Mouse (Mus musculus) heart, embryonic 13.5 days (tissue): ENCODE measurements at regions not wholly inside any gene's neighbourhood (a gene's known extent, or its start where the extent isn't known, plus 50 kb on each side); places are given as distances from the start of the nearest gene placed in this dataset.

Experiments used
- ATAC-seq: fragments of 200-750 bp; cut with Nextera tagmentation; 2 replicates; pipeline ENCODE4 v1.8.0; 2017; ENCODE audit warnings: moderate TSS enrichment; ENCODE audit not compliant: insufficient number of reproducible peaks, low FRiP score, low TSS enrichment; ENCODE audit errors: extremely low read depth
- H3K27ac ChIP-seq: fragments of 300-500 bp; sonication (generic); replicated peaks from 2 replicates; pipeline ENCODE4 v1.5.1; 2015; ENCODE audit warnings: moderate library complexity, mild to moderate bottlenecking, inconsistent platforms
- H3K27me3 ChIP-seq: fragments of 300-500 bp; sonication (generic); replicated peaks from 2 replicates; pipeline ENCODE4 v1.6.1; 2015; ENCODE audit warnings: mild to moderate bottlenecking, inconsistent platforms
- H3K36me3 ChIP-seq: fragments of 300-500 bp; sonication (generic); 2 replicates; pipeline ENCODE4 v1.6.1; 2015; ENCODE audit warnings: mild to moderate bottlenecking, inconsistent platforms
- H3K4me1 ChIP-seq: fragments of 300-500 bp; sonication (generic); 2 replicates; pipeline ENCODE4 v1.6.1; 2015; ENCODE audit warnings: inconsistent platforms
- H3K4me2 ChIP-seq: fragments of 300-500 bp; sonication (generic); 2 replicates; pipeline ENCODE4 v1.6.1; 2015; ENCODE audit warnings: inconsistent platforms, mild to moderate bottlenecking, moderate library complexity
- H3K4me3 ChIP-seq: fragments of 300-500 bp; sonication (generic); 2 replicates; pipeline ENCODE4 v1.5.1; 2015; ENCODE audit warnings: moderate library complexity, mild to moderate bottlenecking, inconsistent platforms
- H3K9ac ChIP-seq: fragments of 300-500 bp; sonication (generic); 2 replicates; pipeline ENCODE4 v1.6.1; 2015; ENCODE audit warnings: inconsistent platforms, mild to moderate bottlenecking, moderate library complexity
- H3K9me3 ChIP-seq: fragments of 300-500 bp; sonication (generic); 2 replicates; pipeline ENCODE4 v1.6.1; 2016; ENCODE audit warnings: inconsistent platforms
- WGBS: fragments of 180-500 bp; shearing (Covaris S2); methylation state at CpG from one replicate; pipeline ENCODE4 v1.1.7; 2015; ENCODE audit warnings: mixed read lengths; 5-methylcytosine and 5-hydroxymethylcytosine counted together

GRCm38 (mm10) chr11:19356151-19356550 lies 337.4 kb upstream of the Meis1 start:
- H3K4me3 ChIP-seq, result no peak overlapping the region
- H3K9ac ChIP-seq, result no peak overlapping the region
- H3K9me3 ChIP-seq, result no peaks in the 10 kb centered on the region
- H3K36me3 ChIP-seq, result no peaks in the 10 kb centered on the region
- H3K27me3 ChIP-seq, result no peaks in the 10 kb centered on the region
- WGBS, result 66% methylated on average over 2 of the region's 2 CpGs
- H3K4me2 ChIP-seq, result no peak overlapping the region
- H3K27ac ChIP-seq, result no peak overlapping the region
- ATAC-seq, result no peak
- H3K4me1 ChIP-seq, result no peaks in the 10 kb centered on the region

- Histone ChIP-seq H3K27ac (no peak overlapping the region), H3K9ac (no peak overlapping the region), H3K36me3 (no peaks in the 10 kb centered on the region), H3K9me3 (no peaks in the 10 kb centered on the region), H3K27me3 (0 out of 2 replicates have a peak, but pooled peaks cover 3% of the 10 kb centered on the region), H3K4me1 (peaks cover 15% of the 10 kb centered on the region; the same call in 1 of the 2 replicates), H3K4me2 (no peak overlapping the region), H3K4me3 (no peak overlapping the region)
- ATAC-seq, result no peak
- WGBS, result 51% methylated on average over 1 of the region's 1 CpGs
These were observed 350.4 kb upstream of the Meis1 start for GRCm38 (mm10) chr11:19369152-19369551.

GRCm38 (mm10) chr11:19373476-19373875 lies 354.7 kb upstream of the Meis1 start:
- H3K4me3 ChIP-seq, result no peak overlapping the region
- no peaks in the 10 kb centered on the region for H3K9me3 ChIP-seq
- H3K27ac ChIP-seq, result no peak overlapping the region
- H3K27me3 ChIP-seq, result 0 out of 2 replicates have a peak, but pooled peaks cover 2% of the 10 kb centered on the region
- H3K4me1 ChIP-seq, result peaks cover 15% of the 10 kb centered on the region; the same call in 1 of the 2 replicates
- H3K36me3 ChIP-seq, result no peaks in the 10 kb centered on the region
- 49% methylated on average over 5 of the region's 5 CpGs for WGBS
- no peak overlapping the region for H3K4me2 ChIP-seq
- no peak overlapping the region for H3K9ac ChIP-seq
- no peak for ATAC-seq

- Histone ChIP-seq H3K4me2 (no peak overlapping the region), H3K9ac (no peak overlapping the region), H3K4me3 (no peak overlapping the region), H3K36me3 (no peaks in the 10 kb centered on the region), H3K9me3 (no peaks in the 10 kb centered on the region), H3K27me3 (no peaks in the 10 kb centered on the region), H3K27ac (no peak overlapping the region), H3K4me1 (no peaks in the 10 kb centered on the region)
- 63% methylated on average over 2 of the region's 2 CpGs for WGBS
- ATAC-seq, result no peak
These were observed 362.1 kb upstream of the Meis1 start for GRCm38 (mm10) chr11:19380935-19381334.

GRCm38 (mm10) chr11:19389136-19389535 lies 370.4 kb upstream of the Meis1 start:
- Histone ChIP-seq H3K27me3 (no peaks in the 10 kb centered on the region), H3K4me3 (no peak overlapping the region), H3K36me3 (no peaks in the 10 kb centered on the region), H3K4me1 (no peaks in the 10 kb centered on the region), H3K27ac (no peak overlapping the region), H3K9ac (no peak overlapping the region), H3K9me3 (no peaks in the 10 kb centered on the region), H3K4me2 (no peak overlapping the region)
- ATAC-seq, result no peak
- 72% methylated on average over 6 of the region's 6 CpGs for WGBS

DNA sequence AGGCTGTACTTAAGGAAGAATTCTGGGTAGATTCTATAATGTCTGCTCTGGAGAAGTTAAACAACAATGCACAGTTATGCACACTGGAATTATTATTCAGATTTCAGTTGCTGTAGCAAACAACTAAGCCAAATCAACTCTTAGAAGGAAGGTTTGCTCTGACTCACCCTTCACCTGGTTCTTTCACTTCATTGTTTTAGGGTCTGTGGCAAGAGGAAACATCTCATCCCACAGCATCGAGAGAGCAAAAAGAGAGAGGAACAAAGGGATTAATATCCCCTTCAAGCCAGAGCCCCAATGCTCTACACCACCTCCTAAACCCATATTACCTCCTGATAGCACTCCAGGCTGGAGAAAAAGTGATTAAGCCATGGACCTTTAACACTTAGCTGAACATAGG lies 373.4 kb upstream of the Meis1 start:
- peaks cover 6% of the 10 kb centered on the region; the same call in 1 of the 2 replicates for H3K4me1 ChIP-seq
- H3K36me3 ChIP-seq, result no peaks in the 10 kb centered on the region
- no peak overlapping the region for H3K4me3 ChIP-seq
- 75% methylated on average over 1 of the region's 1 CpGs for WGBS
- H3K27me3 ChIP-seq, result no peaks in the 10 kb centered on the region
- ATAC-seq, result no peak
- no peak overlapping the region for H3K9ac ChIP-seq
- H3K4me2 ChIP-seq, result no peak overlapping the region
- no peaks in the 10 kb centered on the region for H3K9me3 ChIP-seq
- no peak overlapping the region for H3K27ac ChIP-seq

GRCm38 (mm10) chr11:19394372-19394771 lies 375.6 kb upstream of the Meis1 start:
- Histone ChIP-seq H3K27me3 (no peaks in the 10 kb centered on the region), H3K36me3 (no peaks in the 10 kb centered on the region), H3K4me3 (no peak overlapping the region), H3K9me3 (no peaks in the 10 kb centered on the region), H3K4me2 (no peak overlapping the region), H3K4me1 (peaks cover 6% of the 10 kb centered on the region; the same call in 1 of the 2 replicates), H3K27ac (no peak overlapping the region), H3K9ac (no peak overlapping the region)
- ATAC-seq, result no peak

DNA sequence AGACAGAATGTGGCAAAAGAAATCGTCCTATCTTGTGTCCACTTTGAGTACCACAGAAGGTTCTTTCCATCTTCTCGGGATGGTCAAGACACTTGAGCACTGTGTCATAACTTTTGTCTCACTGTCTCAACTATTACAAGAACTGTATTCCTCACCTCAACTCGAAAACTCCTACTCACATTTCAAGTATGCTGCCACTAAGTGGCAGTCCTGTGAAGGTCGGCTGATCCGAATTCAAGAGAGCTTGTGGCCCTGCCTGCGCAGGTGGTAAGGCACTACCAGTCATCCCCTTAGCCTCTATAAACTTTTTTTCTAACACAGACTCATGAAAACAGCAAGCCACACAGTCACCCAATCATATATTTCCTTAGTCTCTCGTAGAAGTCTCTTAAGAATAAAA lies 381.6 kb upstream of the Meis1 start:
- no peak overlapping the region for H3K4me2 ChIP-seq
- 71% methylated on average over 7 of the region's 7 CpGs for WGBS
- peaks cover 6% of the 10 kb centered on the region; the same call in 1 of the 2 replicates for H3K4me1 ChIP-seq
- H3K36me3 ChIP-seq, result no peaks in the 10 kb centered on the region
- no peaks in the 10 kb centered on the region for H3K27me3 ChIP-seq
- no peak overlapping the region for H3K9ac ChIP-seq
- no peaks in the 10 kb centered on the region for H3K9me3 ChIP-seq
- H3K4me3 ChIP-seq, result no peak overlapping the region
- no peak overlapping the region for H3K27ac ChIP-seq
- no peak for ATAC-seq

GRCm38 (mm10) chr11:19420143-19420542 lies 401.4 kb upstream of the Meis1 start:
- no peaks in the 10 kb centered on the region for H3K4me1 ChIP-seq
- H3K4me3 ChIP-seq, result no peak overlapping the region
- ATAC-seq, result no peak
- 76% methylated on average over 2 of the region's 2 CpGs for WGBS
- H3K9ac ChIP-seq, result no peak overlapping the region
- no peak overlapping the region for H3K4me2 ChIP-seq
- no peaks in the 10 kb centered on the region for H3K27me3 ChIP-seq
- H3K36me3 ChIP-seq, result no peaks in the 10 kb centered on the region
- H3K27ac ChIP-seq, result no peak overlapping the region
- H3K9me3 ChIP-seq, result no peaks in the 10 kb centered on the region

DNA sequence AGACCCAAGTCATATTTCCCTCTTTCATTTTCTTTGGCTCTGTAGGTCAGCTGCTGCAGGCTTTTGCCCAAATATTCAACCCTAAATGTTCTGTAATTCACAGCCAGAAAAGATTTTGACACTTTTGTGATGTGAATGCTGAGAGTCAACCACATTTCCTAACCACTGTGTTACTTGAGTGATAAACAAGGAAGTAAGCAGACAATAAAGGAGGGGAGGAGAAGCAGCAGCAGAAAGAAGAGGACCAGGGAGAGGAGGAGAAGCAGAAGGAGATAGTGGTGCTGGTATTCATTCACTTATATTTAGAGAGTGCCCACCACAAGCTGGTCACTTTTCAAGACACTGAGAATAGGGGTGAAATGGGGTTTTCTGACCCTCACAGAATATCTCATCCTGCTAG lies 404.5 kb upstream of the Meis1 start:
- Histone ChIP-seq H3K4me1 (no peaks in the 10 kb centered on the region), H3K4me3 (no peak overlapping the region), H3K9me3 (no peaks in the 10 kb centered on the region), H3K4me2 (no peak overlapping the region), H3K36me3 (no peaks in the 10 kb centered on the region), H3K27me3 (no peaks in the 10 kb centered on the region), H3K27ac (no peak overlapping the region), H3K9ac (no peak overlapping the region)
- no peak for ATAC-seq

DNA sequence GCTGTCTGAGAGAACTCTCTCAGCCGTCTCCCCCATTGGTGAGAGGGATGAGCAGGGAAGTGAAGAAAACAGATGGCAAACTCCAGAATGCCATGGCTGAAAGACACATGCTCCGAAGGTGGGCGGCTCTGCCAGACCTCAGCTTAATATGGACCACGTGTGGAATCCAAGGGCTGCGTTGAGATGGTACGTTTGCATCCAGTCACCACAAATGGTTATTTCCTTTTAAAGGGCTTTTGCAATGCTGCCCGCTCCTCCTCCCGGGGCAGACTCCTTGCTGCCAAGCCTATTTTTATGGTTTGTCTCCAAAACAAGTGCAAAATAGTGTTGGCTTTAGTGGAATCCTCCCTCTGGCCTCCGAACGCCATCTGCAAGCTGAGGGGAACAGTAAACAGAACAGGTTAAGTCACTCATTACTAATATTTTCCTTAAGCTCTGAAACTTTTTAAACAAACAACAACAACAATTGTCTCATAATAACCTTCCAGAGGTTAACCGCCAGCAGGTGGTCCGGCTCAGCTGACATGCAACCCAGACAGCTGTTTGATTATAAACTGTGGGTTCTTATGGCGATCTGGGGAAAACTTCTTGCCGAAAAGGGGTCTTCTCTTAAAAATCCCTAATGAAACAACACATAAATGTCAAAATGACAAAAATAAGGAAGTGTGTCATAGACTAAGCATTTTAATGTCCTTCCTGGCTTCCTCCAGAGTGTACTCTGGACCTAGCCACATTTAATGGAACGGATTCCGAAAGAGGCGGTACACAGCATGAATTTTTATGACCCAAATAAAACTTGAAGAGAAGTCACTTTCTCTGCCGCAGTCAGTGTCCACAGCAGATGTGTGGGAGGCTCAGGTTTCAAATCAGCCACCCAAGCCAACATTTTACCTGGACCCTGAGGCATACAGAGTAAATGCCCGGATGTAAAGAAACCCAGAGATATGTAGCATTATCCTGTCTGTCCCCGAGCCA lies 405.3 kb upstream of the Meis1 start:
- H3K4me1 ChIP-seq, result no peaks in the 10 kb centered on the region
- H3K9ac ChIP-seq, result no peak overlapping the region
- WGBS, result 68% methylated on average over 20 of the region's 20 CpGs
- no peaks in the 10 kb centered on the region for H3K9me3 ChIP-seq
- H3K27ac ChIP-seq, result no peak overlapping the region
- H3K4me2 ChIP-seq, result no peak overlapping the region
- no peaks in the 10 kb centered on the region for H3K36me3 ChIP-seq
- ATAC-seq, result no peak
- H3K27me3 ChIP-seq, result no peaks in the 10 kb centered on the region
- H3K4me3 ChIP-seq, result no peak overlapping the region

DNA sequence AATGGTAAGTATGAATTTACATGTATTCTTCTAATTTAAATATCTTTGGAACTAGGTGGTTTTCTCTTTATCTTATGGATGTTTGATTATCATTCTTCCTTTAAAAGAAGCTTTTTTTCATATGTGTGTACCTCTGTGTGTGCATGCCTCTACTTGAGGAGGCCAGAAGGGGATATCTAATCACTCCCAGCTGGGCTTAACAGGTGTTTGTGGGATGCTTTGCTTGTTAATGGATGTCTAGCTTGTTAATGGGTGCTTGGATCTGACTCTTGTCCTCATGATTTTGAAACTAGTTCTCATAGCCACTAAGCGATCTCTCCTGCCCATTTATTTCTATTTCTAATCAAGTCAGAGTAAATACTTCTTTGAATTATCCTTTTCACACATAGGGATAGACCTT lies 408.8 kb upstream of the Meis1 start:
- no peaks in the 10 kb centered on the region for H3K4me1 ChIP-seq
- ATAC-seq, result no peak
- no peak overlapping the region for H3K27ac ChIP-seq
- no peaks in the 10 kb centered on the region for H3K36me3 ChIP-seq
- H3K4me3 ChIP-seq, result no peak overlapping the region
- H3K4me2 ChIP-seq, result no peak overlapping the region
- WGBS, result 84% methylated on average over 1 of the region's 1 CpGs
- no peaks in the 10 kb centered on the region for H3K9me3 ChIP-seq
- H3K27me3 ChIP-seq, result no peaks in the 10 kb centered on the region
- H3K9ac ChIP-seq, result no peak overlapping the region
